Mouse (Mus musculus) liver, embryonic 13.5 days (tissue): ENCODE measurements at regions not wholly inside any gene's neighbourhood (a gene's known extent, or its start where the extent isn't known, plus 50 kb on each side); places are given as distances from the start of the nearest gene placed in this dataset.
"Not testable (repeated sequence)": the region's sequence is repeated elsewhere in the genome, so short reads cannot be mapped to it uniquely, and the experiment has no call there.

Experiments
- ATAC-seq: fragments of 200-750 bp; cut with Nextera tagmentation; 2 replicates; pipeline ENCODE4 v1.8.0; 2017; ENCODE audit warnings: low read depth, mild to moderate bottlenecking, moderate number of reproducible peaks, moderate library complexity
- DNase-seq: peaks from one replicate; pipeline ENCODE4 v3.0.0; 2022
- H3K27ac ChIP-seq: fragments of 300-500 bp; sonication (generic); 2 replicates; pipeline ENCODE4 v1.5.1; 2015; ENCODE audit warnings: moderate library complexity, mild to moderate bottlenecking, inconsistent platforms
- H3K27me3 ChIP-seq: fragments of 300-500 bp; sonication (generic); 2 replicates; pipeline ENCODE4 v1.6.1; 2015; ENCODE audit warnings: mild to moderate bottlenecking, inconsistent platforms
- H3K36me3 ChIP-seq: fragments of 300-500 bp; sonication (generic); 2 replicates; pipeline ENCODE4 v1.6.1; 2015; ENCODE audit warnings: mild to moderate bottlenecking, inconsistent platforms
- H3K4me1 ChIP-seq: fragments of 300-500 bp; sonication (generic); replicated peaks from 2 replicates; pipeline ENCODE4 v1.6.1; 2015; ENCODE audit warnings: inconsistent platforms
- H3K4me2 ChIP-seq: fragments of 300-500 bp; sonication (generic); 2 replicates; pipeline ENCODE4 v1.6.1; 2015; ENCODE audit warnings: inconsistent platforms, mild to moderate bottlenecking, moderate library complexity
- H3K4me3 ChIP-seq: fragments of 300-500 bp; sonication (generic); replicated peaks from 2 replicates; pipeline ENCODE4 v1.5.1; 2015; ENCODE audit warnings: mild to moderate bottlenecking, inconsistent platforms
- H3K9ac ChIP-seq: fragments of 300-500 bp; sonication (generic); 2 replicates; pipeline ENCODE4 v1.6.1; 2015; ENCODE audit warnings: mild to moderate bottlenecking, inconsistent platforms
- H3K9me3 ChIP-seq: fragments of 300-500 bp; sonication (generic); replicated peaks from 2 replicates; pipeline ENCODE4 v1.6.1; 2016; ENCODE audit warnings: inconsistent platforms
- WGBS: fragments of 180-500 bp; shearing (Covaris S2); methylation state at CpG from one replicate; pipeline ENCODE4 v1.1.7; 2015; ENCODE audit not compliant: insufficient replicate concordance; 5-methylcytosine and 5-hydroxymethylcytosine counted together

- H3K4me1 ChIP-seq = peaks cover 16% of the 10 kb centered on the region
- ATAC-seq (peak; percentile 77), DNase-seq (peak; percentile 26)
- H3K9me3 ChIP-seq = no peaks in the 10 kb centered on the region
- peak overlapping the region; percentile 11 for H3K4me2 ChIP-seq
- H3K27me3 ChIP-seq = no peaks in the 10 kb centered on the region
- H3K36me3 ChIP-seq = no peaks in the 10 kb centered on the region
- WGBS = 32% methylated on average over 7 of the region's 7 CpGs
- H3K9ac ChIP-seq = no peak overlapping the region
- no peak overlapping the region for H3K27ac ChIP-seq
- H3K4me3 ChIP-seq = no peak overlapping the region
Measured at GRCm38 (mm10) chr17:15620746-15621694, 56.9 kb upstream of the Prdm9 start.

GRCm38 (mm10) chr17:15622913-15623312 is 58.8 kb upstream of the Prdm9 start:
- Histone ChIP-seq H3K27me3 (no peaks in the 10 kb centered on the region), H3K4me2 (no peak overlapping the region), H3K9me3 (no peaks in the 10 kb centered on the region), H3K27ac (no peak overlapping the region), H3K4me3 (no peak overlapping the region), H3K36me3 (no peaks in the 10 kb centered on the region), H3K4me1 (peaks cover 16% of the 10 kb centered on the region), H3K9ac (no peak overlapping the region)
- 3% methylated on average over 2 of the region's 2 CpGs for WGBS
- DNase-seq = no peak
- no peak for ATAC-seq

GRCm38 (mm10) chr17:15630792-15631191 is 66.6 kb upstream of the Prdm9 start:
- no peak overlapping the region for H3K4me3 ChIP-seq
- peak overlapping the region; percentile 35; the same call in 1 of the 2 replicates for H3K4me2 ChIP-seq
- H3K4me1 ChIP-seq = no peaks in the 10 kb centered on the region

GRCm38 (mm10) chr17:15631626-15632025 is 67.5 kb upstream of the Prdm9 start:
- WGBS = 10% methylated on average over 11 of the region's 11 CpGs
- Histone ChIP-seq H3K4me2 (peak overlapping the region; percentile 35), H3K9me3 (no peaks in the 10 kb centered on the region), H3K4me1 (no peaks in the 10 kb centered on the region), H3K9ac (no peak overlapping the region), H3K27me3 (0 out of 2 replicates have a peak, but pooled peaks cover 3% of the 10 kb centered on the region), H3K27ac (no peak overlapping the region), H3K4me3 (peak overlapping the region; percentile 10; the same call in 1 of the 2 replicates), H3K36me3 (no peaks in the 10 kb centered on the region)
- ATAC-seq = no peak
- DNase-seq = no peak

More at GRCm38 (mm10) chr17:15630792-15631191, 66.6 kb upstream of the Prdm9 start:
- ATAC-seq (no peak), DNase-seq (no peak)
- no peaks in the 10 kb centered on the region for H3K36me3 ChIP-seq
- H3K9me3 ChIP-seq = no peaks in the 10 kb centered on the region
- no peak overlapping the region for H3K9ac ChIP-seq
- H3K27ac ChIP-seq = no peak overlapping the region
- 61% methylated on average over 5 of the region's 5 CpGs for WGBS
- H3K27me3 ChIP-seq = 0 out of 2 replicates have a peak, but pooled peaks cover 3% of the 10 kb centered on the region

GRCm38 (mm10) chr17:15632090-15632489 is 67.9 kb upstream of the Prdm9 start:
- Histone ChIP-seq H3K27me3 (0 out of 2 replicates have a peak, but pooled peaks cover 3% of the 10 kb centered on the region), H3K4me3 (no peak overlapping the region), H3K4me1 (no peaks in the 10 kb centered on the region), H3K36me3 (no peaks in the 10 kb centered on the region), H3K4me2 (peak overlapping the region; percentile 35), H3K27ac (no peak overlapping the region), H3K9ac (no peak overlapping the region), H3K9me3 (no peaks in the 10 kb centered on the region)
- ATAC-seq (no peak), DNase-seq (no peak)
- 8% methylated on average over 1 of the region's 1 CpGs for WGBS

- H3K4me1 ChIP-seq, DNase-seq, H3K9ac ChIP-seq, H3K36me3 ChIP-seq, H3K4me3 ChIP-seq, H3K4me2 ChIP-seq, ATAC-seq, H3K27ac ChIP-seq, H3K27me3 ChIP-seq, H3K9me3 ChIP-seq: not testable (repeated sequence)
- 72% methylated on average over 12 of the region's 12 CpGs for WGBS
Measured at GRCm38 (mm10) chr17:15639111-15639865, 65.5 kb upstream of the Chd1 start.

GRCm38 (mm10) chr17:15640776-15641175 is 64.0 kb upstream of the Chd1 start:
- H3K9me3 ChIP-seq = no peaks in the 10 kb centered on the region
- no peak overlapping the region for H3K9ac ChIP-seq
- no peaks in the 10 kb centered on the region for H3K4me1 ChIP-seq
- WGBS = 50% methylated on average over 3 of the region's 3 CpGs
- no peak overlapping the region for H3K4me3 ChIP-seq
- H3K27me3 ChIP-seq = no peaks in the 10 kb centered on the region
- DNase-seq (no peak), ATAC-seq (no peak)
- no peaks in the 10 kb centered on the region for H3K36me3 ChIP-seq
- no peak overlapping the region for H3K4me2 ChIP-seq
- no peak overlapping the region for H3K27ac ChIP-seq

GRCm38 (mm10) chr17:15641764-15642163 is 63.0 kb upstream of the Chd1 start:
- 59% methylated on average over 3 of the region's 3 CpGs for WGBS
- ATAC-seq = no peak
- Histone ChIP-seq H3K9ac (no peak overlapping the region), H3K27ac (no peak overlapping the region), H3K36me3 (no peaks in the 10 kb centered on the region), H3K4me1 (no peaks in the 10 kb centered on the region), H3K4me3 (no peak overlapping the region), H3K9me3 (no peaks in the 10 kb centered on the region), H3K4me2 (no peak overlapping the region), H3K27me3 (no peaks in the 10 kb centered on the region)
- DNase-seq = no peak

- H3K27me3 ChIP-seq = no peaks in the 10 kb centered on the region
- H3K4me1 ChIP-seq = no peaks in the 10 kb centered on the region
- H3K36me3 ChIP-seq = no peaks in the 10 kb centered on the region
- H3K4me3 ChIP-seq = no peak overlapping the region
- ATAC-seq (no peak), DNase-seq (no peak)
- H3K4me2 ChIP-seq = no peak overlapping the region
- H3K9ac ChIP-seq = no peak overlapping the region
- 44% methylated on average over 1 of the region's 1 CpGs for WGBS
- H3K27ac ChIP-seq = no peak overlapping the region
- H3K9me3 ChIP-seq = no peaks in the 10 kb centered on the region
Measured at GRCm38 (mm10) chr17:15646768-15647167, 58.0 kb upstream of the Chd1 start.

GRCm38 (mm10) chr17:15650089-15650742 is 54.6 kb upstream of the Chd1 start:
- Histone ChIP-seq H3K27me3 (no peaks in the 10 kb centered on the region), H3K9ac (no peak overlapping the region), H3K4me3 (no peak overlapping the region), H3K9me3 (no peaks in the 10 kb centered on the region), H3K4me2 (no peak overlapping the region), H3K4me1 (no peaks in the 10 kb centered on the region), H3K27ac (no peak overlapping the region), H3K36me3 (no peaks in the 10 kb centered on the region)
- 52% methylated on average over 8 of the region's 8 CpGs for WGBS
- DNase-seq = no peak
- no peak for ATAC-seq

- Histone ChIP-seq H3K27ac (no peak overlapping the region), H3K36me3 (no peaks in the 10 kb centered on the region), H3K27me3 (no peaks in the 10 kb centered on the region), H3K4me1 (no peaks in the 10 kb centered on the region), H3K4me3 (no peak overlapping the region), H3K9ac (no peak overlapping the region), H3K9me3 (no peaks in the 10 kb centered on the region), H3K4me2 (no peak overlapping the region)
- 54% methylated on average over 3 of the region's 3 CpGs for WGBS
- no peak for DNase-seq
- ATAC-seq = no peak
Measured at GRCm38 (mm10) chr17:15651869-15652268, 52.9 kb upstream of the Chd1 start.
